Mouse (Mus musculus) MEL-GATA-1-ER (cell line): Measurements from ENCODE around the gene Rapgef2.

ENCODE experiments used
- DNase-seq: peaks from one replicate; pipeline ENCODE4 v3.0.0-alpha.2; 2012; ENCODE audit warnings: low read depth; ENCODE audit errors: extremely low read depth

Gene Rapgef2

GRCm38 (mm10) chr3:79286376-79287107, at the start of gene Rapgef2:
Rapgef2 (minus strand) TSS chr3:79286517.
- peak; percentile 19 for DNase-seq

GRCm38 (mm10) chr3:79333643-79334200, 47.4 kb upstream of the Rapgef2 start:
- DNase-seq = peak; percentile 16

- DNase-seq = no peak
These were observed 46.7 kb upstream of the Rapgef2 start for GRCm38 (mm10) chr3:79333051-79333450.

GRCm38 (mm10) chr3:79329691-79330315, 43.5 kb upstream of the Rapgef2 start:
- DNase-seq = no peak

- no peak for DNase-seq
These were observed 38.6 kb upstream of the Rapgef2 start for GRCm38 (mm10) chr3:79324697-79325526.

- DNase-seq = no peak
These were observed 27.8 kb upstream of the Rapgef2 start for GRCm38 (mm10) chr3:79314006-79314698.

- DNase-seq = no peak
These were observed 25.6 kb upstream of the Rapgef2 start for GRCm38 (mm10) chr3:79311895-79312294.

GRCm38 (mm10) chr3:79310184-79310583, 23.9 kb upstream of the Rapgef2 start:
- DNase-seq = no peak

GRCm38 (mm10) chr3:79308605-79309004, 22.3 kb upstream of the Rapgef2 start:
- DNase-seq = no peak

- no peak for DNase-seq
These were observed 13.1 kb upstream of the Rapgef2 start for GRCm38 (mm10) chr3:79299401-79299800.

- DNase-seq = no peak
These were observed 11.0 kb upstream of the Rapgef2 start for GRCm38 (mm10) chr3:79297281-79297680.

- no peak for DNase-seq
These were observed 10.3 kb upstream of the Rapgef2 start for GRCm38 (mm10) chr3:79296586-79296985.

- no peak for DNase-seq
These were observed 9.7 kb upstream of the Rapgef2 start for GRCm38 (mm10) chr3:79296049-79296448.

- no peak for DNase-seq
These were observed 8.4 kb upstream of the Rapgef2 start for GRCm38 (mm10) chr3:79294701-79295100.

- DNase-seq = no peak
These were observed 6.7 kb upstream of the Rapgef2 start for GRCm38 (mm10) chr3:79293023-79293422.

GRCm38 (mm10) chr3:79289050-79289449, 2.7 kb upstream of the Rapgef2 start:
- no peak for DNase-seq

GRCm38 (mm10) chr3:79287699-79288458, 1.6 kb upstream of the Rapgef2 start:
- DNase-seq = peak; percentile 31

GRCm38 (mm10) chr3:79287108-79287576, 825 bp upstream of the Rapgef2 start:
- DNase-seq = peak; percentile 80

- DNase-seq = peak; percentile 27
These were observed 314 bp downstream of the Rapgef2 start for GRCm38 (mm10) chr3:79286031-79286375.

- no peak for DNase-seq
These were observed 1.1 kb downstream of the Rapgef2 start for GRCm38 (mm10) chr3:79285097-79285675.
